Mouse (Mus musculus): ENCODE measurements at regions not wholly inside any gene's neighbourhood (a gene's known extent, or its start where the extent isn't known, plus 50 kb on each side); places are given as distances from the start of the nearest gene placed in this dataset.
A peak's percentile ranks its signal among the peaks of the same experiment; 100 is the strongest.

DNA sequence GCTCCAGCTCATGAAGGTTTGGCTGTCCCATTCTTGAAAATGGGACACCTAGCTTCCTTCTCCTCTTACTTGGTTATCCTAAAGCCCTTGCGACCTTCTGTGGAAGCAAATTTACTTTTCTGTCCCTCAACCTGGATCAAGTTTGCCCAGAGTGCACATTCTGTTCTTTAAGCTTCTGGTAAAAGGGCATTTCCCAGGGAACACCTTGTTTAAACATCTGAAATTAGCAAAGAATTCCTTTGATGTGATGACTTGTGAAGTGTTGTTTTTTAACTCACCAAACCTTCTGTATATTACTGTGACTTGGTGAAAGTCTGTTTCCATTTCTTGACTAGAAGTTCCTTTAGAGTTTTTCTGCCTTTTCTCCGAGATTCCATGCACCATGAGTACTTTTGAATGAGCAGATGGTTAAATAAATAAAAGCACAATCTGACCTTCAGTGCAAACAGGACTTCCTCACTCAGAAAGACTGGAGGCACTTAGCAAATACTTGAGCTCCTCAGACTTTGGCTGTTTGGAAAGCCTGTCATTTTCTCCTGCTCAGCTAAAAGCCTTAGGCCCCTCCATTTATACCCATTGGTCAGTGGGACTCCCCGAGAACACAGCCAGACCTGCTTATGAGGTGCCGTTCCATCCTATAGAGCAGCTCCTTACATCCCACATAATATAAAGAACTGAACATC, 69.3 kb upstream of the Rprm start:
- DNase-seq (ENCODE audit: low read depth, low spot score): no peak

DNA sequence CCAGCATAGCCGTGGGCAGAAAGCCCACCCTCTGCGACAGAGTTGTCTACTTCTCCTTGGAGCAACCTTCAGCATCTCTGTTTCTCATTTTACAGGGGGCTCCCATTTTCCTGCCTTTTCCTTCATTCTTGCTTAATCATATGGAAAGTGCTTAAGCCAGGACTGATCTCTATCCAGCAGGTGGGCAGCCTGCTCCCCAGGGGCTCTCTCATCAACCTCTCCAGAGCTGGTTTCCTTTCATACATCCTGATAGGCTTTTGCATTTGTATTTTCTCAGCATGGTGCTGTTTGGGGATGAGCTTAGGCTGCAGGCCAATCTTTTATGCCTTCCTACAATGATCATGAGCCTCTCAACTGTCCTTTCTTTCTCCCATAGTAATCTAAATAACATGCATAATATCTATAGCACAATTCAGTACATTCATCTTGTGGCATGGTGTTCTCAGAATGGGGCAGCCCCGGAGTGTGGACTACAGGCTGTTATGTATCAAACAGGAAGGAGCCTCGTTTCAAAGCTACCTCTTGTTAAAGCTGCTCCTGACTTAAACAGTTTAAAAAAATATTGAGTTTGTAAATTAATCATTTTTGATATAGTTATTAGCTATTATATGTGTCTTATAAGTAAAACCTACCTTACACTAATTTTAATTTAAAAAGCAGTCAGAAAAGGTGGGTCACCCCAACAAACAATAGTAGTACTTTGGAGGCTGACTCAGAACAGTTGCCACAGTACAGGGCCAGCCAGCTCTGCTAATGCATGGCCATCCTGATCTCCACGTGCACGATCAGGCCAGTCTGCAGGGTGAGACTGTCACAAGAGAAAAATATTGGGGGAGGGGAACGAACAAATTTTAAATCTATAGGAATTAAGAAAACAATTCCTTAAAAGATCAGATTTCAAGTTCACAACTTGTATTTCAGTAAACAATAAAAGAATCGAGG, 73.6 kb upstream of the Rprm start:
- DNase-seq (ENCODE audit: low read depth, low spot score): no peak

DNA sequence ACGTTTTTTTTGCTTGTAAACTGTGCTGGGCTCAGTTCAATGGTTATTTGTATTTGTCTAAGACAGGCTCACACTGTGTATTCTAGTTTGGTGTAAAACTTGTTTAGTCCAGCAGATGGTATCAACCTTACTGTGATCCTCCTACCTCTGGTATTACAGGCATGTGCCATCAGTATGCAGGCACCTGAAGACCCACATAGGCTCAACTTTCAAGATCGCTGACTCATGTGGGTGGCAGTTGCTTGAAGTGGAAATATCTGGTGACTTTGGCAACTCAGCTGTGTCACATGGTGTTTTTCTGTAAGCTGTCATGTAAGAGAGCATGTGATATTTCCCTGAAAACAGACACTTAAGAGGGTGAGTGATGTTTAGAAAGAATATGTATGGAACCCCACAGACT, 92.2 kb upstream of the Rprm start:
- DNase-seq (ENCODE audit: low read depth, low spot score): peak; percentile 25

- no peak for DNase-seq (ENCODE audit: low read depth, low spot score)
These were observed 105.5 kb upstream of the Rprm start for GRCm38 (mm10) chr2:54190828-54191227.

GRCm38 (mm10) chr2:54198343-54198742, 113.0 kb upstream of the Rprm start:
- no peak for DNase-seq (ENCODE audit: low read depth, low spot score)

DNA sequence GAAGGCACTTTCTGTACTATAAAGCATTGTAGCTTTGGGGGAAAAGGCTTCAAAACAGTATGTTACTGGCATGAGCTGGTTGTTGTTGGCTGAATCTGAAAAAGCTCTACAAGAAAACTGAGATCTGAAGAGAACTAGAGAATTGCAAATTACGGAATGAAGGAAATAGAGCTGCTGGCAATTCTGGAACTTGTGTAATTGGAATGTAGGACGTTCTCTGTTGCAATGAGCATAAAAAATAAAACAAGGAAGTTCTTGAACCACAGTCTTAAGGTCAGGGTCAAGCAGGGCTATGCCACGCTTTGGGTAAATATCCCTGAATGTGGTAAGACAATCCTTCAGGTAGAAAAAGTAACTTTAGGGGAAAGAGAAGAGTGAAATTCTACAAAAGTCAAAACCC, 130.2 kb upstream of the Rprm start:
- peak; percentile 3 for DNase-seq (ENCODE audit: low read depth, low spot score)

GRCm38 (mm10) chr2:54228613-54229012, 143.3 kb upstream of the Rprm start:
- no peak for DNase-seq (ENCODE audit: low read depth, low spot score)

DNA sequence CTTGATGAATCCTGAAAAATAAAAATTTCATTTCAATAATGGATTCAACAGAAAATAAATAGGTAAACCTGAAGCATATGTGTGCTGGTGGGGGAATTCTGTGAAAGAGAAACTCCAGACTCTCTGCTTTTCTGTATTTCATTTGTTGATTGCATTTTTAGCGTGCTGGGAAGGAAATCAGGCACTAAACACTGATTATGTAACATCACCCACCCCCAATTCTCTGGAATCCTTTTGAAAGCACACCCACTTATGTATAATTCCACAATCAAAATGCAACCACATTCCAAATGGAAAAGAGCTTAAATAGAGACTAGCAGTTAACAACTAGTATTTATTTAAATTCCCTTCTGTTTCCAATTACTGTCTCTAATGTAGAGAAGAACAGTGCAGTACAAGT, 143.7 kb upstream of the Rprm start:
- peak; percentile 52 for DNase-seq (ENCODE audit: low read depth, low spot score)

- no peak for DNase-seq (ENCODE audit: low read depth, low spot score)
These were observed 151.4 kb upstream of the Rprm start for GRCm38 (mm10) chr2:54236760-54237159.

DNA sequence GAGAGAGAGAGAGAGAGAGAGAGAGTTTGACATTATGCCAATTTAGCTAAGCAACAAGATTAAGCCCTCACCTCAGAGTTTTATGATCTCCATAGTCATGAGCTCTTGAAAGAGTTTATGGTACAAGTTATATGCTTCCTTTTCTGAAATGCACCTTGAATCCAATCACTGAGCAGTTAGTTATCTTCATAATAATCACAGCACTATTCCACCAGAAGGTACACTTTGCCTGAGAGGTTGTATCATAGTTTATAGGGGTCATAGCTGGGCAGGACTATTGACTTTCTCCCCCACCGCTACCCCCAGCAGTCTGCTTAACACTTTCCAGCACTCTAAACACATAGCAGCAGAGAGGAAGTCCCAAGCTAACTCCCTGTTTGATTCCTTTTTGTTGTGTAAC, 151.8 kb upstream of the Rprm start:
- no peak for DNase-seq (ENCODE audit: low read depth, low spot score)

- DNase-seq (ENCODE audit: low read depth, low spot score): peak; percentile 44
These were observed 171.2 kb upstream of the Galnt13 start for GRCm38 (mm10) chr2:54264773-54265452.

- DNase-seq (ENCODE audit: low read depth, low spot score): no peak
These were observed 170.7 kb upstream of the Galnt13 start for GRCm38 (mm10) chr2:54265453-54265823.

GRCm38 (mm10) chr2:54281966-54282365, 154.2 kb upstream of the Galnt13 start:
- no peak for DNase-seq (ENCODE audit: low read depth, low spot score)

DNA sequence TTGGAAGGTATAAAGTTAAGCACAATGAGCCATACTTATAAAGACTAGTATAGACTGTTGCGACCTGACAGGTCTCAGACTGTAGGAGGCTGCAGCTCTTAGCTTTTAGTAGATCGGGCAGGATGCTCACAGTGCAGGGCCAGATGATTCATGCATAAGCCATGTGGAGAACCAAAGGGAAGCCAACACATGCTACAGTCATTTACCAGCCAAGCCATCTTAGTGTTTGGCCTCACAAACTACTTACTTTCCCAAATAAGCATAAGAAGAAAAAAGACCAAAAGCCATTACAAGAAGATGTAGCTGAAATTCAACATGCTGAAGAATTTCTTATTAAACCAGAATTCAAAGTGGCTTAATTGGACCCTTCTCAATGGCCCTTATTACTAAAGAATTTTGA, 152.2 kb upstream of the Galnt13 start:
- DNase-seq (ENCODE audit: low read depth, low spot score): peak; percentile 3

DNA sequence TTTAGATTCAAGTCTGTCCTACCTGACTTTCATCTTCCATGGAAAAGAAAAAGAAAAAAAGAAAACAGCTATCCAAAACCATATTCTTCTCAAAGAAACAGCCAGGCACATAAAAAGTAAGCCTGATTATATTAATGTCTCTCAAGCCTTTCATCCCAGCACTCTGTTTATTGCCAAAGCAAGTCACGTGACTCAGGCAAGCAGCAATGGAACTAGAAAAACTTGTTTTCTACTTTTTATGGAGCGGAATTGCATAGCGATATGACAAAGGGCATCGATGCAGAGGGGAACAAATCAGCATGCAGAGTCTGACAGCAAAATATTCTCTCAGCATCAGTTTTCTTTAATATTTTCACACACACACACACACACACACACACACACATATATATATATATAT, 130.6 kb upstream of the Galnt13 start:
- no peak for DNase-seq (ENCODE audit: low read depth, low spot score)

GRCm38 (mm10) chr2:54318559-54318958, 117.6 kb upstream of the Galnt13 start:
- DNase-seq (ENCODE audit: low read depth, low spot score): no peak

- DNase-seq (ENCODE audit: low read depth, low spot score): no peak
These were observed 69.2 kb upstream of the Galnt13 start for GRCm38 (mm10) chr2:54366963-54367362.

GRCm38 (mm10) chr2:54379279-54379678, 56.8 kb upstream of the Galnt13 start:
- peak; percentile 41 for DNase-seq (ENCODE audit: low read depth, low spot score)
